Mouse (Mus musculus) layer of hippocampus, adult 8-10 months (tissue): Measurements from ENCODE around the gene Onecut3. TPM values are rescaled to one million over a fixed set of nuclear protein-coding genes. Genes with fewer than 3 reads are reported as not detected.

Experiments used
- DNase-seq, 2 experiments: peaks; one replicate each; pipeline ENCODE4 v3.0.0; 2022; ENCODE audit warnings: low spot score in 2 of 2
- total RNA-seq, 4 experiments: library from RNA; stranded (reverse); gene quantifications; 2 replicates each; pipeline ENCODE4 v1.2.4; 2022

The Onecut3 gene
- total RNA-seq = under 1 TPM in 1 of 4 experiments, not detected in 3; 0.06 TPM

GRCm38 (mm10) chr10:80494732-80495131 is at the start of gene Onecut3:
Gene Onecut3 (plus strand): TSS chr10:80494835.
- no peak for DNase-seq

- DNase-seq = no peak
These were observed 49.6 kb upstream of the Onecut3 start for GRCm38 (mm10) chr10:80445052-80445451.

- DNase-seq = peak; percentile 56 to 79
These were observed 48.6 kb upstream of the Onecut3 start for GRCm38 (mm10) chr10:80445898-80446601.

- no peak for DNase-seq
These were observed 44.0 kb upstream of the Onecut3 start for GRCm38 (mm10) chr10:80450599-80450998.

GRCm38 (mm10) chr10:80453601-80454000 is 41.0 kb upstream of the Onecut3 start:
- DNase-seq = no peak

GRCm38 (mm10) chr10:80454781-80455180 is 39.9 kb upstream of the Onecut3 start:
- DNase-seq = no peak

- no peak for DNase-seq
These were observed 38.9 kb upstream of the Onecut3 start for GRCm38 (mm10) chr10:80455697-80456096.

- no peak for DNase-seq
These were observed 35.4 kb upstream of the Onecut3 start for GRCm38 (mm10) chr10:80459236-80459635.

- no peak for DNase-seq
These were observed 35.0 kb upstream of the Onecut3 start for GRCm38 (mm10) chr10:80459671-80460070.

- no peak for DNase-seq
These were observed 34.3 kb upstream of the Onecut3 start for GRCm38 (mm10) chr10:80460324-80460723.

GRCm38 (mm10) chr10:80461346-80461745 is 33.3 kb upstream of the Onecut3 start:
- no peak for DNase-seq

GRCm38 (mm10) chr10:80464381-80465035 is 30.1 kb upstream of the Onecut3 start:
- no peak for DNase-seq

- DNase-seq = no peak
These were observed 29.6 kb upstream of the Onecut3 start for GRCm38 (mm10) chr10:80465066-80465465.

GRCm38 (mm10) chr10:80475290-80475959 is 19.2 kb upstream of the Onecut3 start:
- peak; percentile 70 to 84 for DNase-seq

GRCm38 (mm10) chr10:80478531-80478930 is 16.1 kb upstream of the Onecut3 start:
- no peak for DNase-seq

- DNase-seq = no peak
These were observed 13.6 kb upstream of the Onecut3 start for GRCm38 (mm10) chr10:80481002-80481401.

GRCm38 (mm10) chr10:80486862-80487379 is 7.7 kb upstream of the Onecut3 start:
- DNase-seq = no peak

- DNase-seq = no peak
These were observed 4.6 kb upstream of the Onecut3 start for GRCm38 (mm10) chr10:80490051-80490450.

GRCm38 (mm10) chr10:80495901-80496300 is 1.3 kb downstream of the Onecut3 start:
- no peak for DNase-seq

- no peak for DNase-seq
These were observed 1.8 kb downstream of the Onecut3 start for GRCm38 (mm10) chr10:80496421-80496820.

GRCm38 (mm10) chr10:80502291-80502690 is 7.7 kb downstream of the Onecut3 start:
- DNase-seq = no peak

GRCm38 (mm10) chr10:80502819-80503314 is 8.2 kb downstream of the Onecut3 start:
- DNase-seq = no peak
